In genomic region chr5:53685623-53686022, GRCm38 (mm10) we compare ENCODE assay signal across 23 mouse cellular contexts. TPM values are rescaled to one million over a fixed set of nuclear protein-coding genes. Genes with fewer than 3 reads are reported as not detected.
A peak's percentile ranks its signal among the peaks of the same experiment; 100 is the strongest.
DNase-seq lines count a peak whose midpoint lies in the region; ATAC-seq and TF ChIP-seq lines count a peak whose summit lies in the region.
"Had no signal": no experiment of that assay in that cellular context is flagged by ENCODE, and none has a peak within 500 bp of the region (broad histone marks: within the 10 kb centered on the region; RNA-seq: fewer than 3 reads in every experiment).

No protein-coding gene starts in this region.

- TF ChIP-seq CTCF in stomach, postnatal 0 days (IDR thresholded peaks at IDR 0.05; ENCODE audit: low read depth): no peak
- TF ChIP-seq CTCF in liver, embryonic 14.5 days (IDR thresholded peaks at IDR 0.05; ENCODE audit: low read depth): no peak

- no peak overlapping the region for H3K9ac ChIP-seq in stomach, embryonic 14.5 days (replicated peaks; ENCODE audit: low read depth, low read length)
- H3K9ac ChIP-seq in stomach, postnatal 0 days (ENCODE audit: low read length): no peak overlapping the region
- no peak overlapping the region for H3K9ac ChIP-seq in liver, embryonic 14.5 days (replicated peaks)
- no peak overlapping the region for H3K9ac ChIP-seq in stomach, embryonic 15.5 days
- H3K9ac ChIP-seq in midbrain, embryonic 13.5 days (replicated peaks): no peak overlapping the region
- no peak overlapping the region for H3K9ac ChIP-seq in intestine, embryonic 15.5 days
- H3K9ac ChIP-seq: embryonic facial prominence, embryonic 12.5 days; embryonic facial prominence, embryonic 15.5 days; forebrain, postnatal 0 days; hindbrain, embryonic 12.5 days; hindbrain, embryonic 15.5 days had no signal

- H3K36me3 ChIP-seq in stomach, embryonic 14.5 days (ENCODE audit: control insufficient read depth, insufficient read depth, low read length): no peaks in the 10 kb centered on the region
- no peaks in the 10 kb centered on the region for H3K36me3 ChIP-seq in stomach, postnatal 0 days (ENCODE audit: control insufficient read depth, insufficient read depth, low read length)
- H3K36me3 ChIP-seq in liver, embryonic 14.5 days (replicated peaks; ENCODE audit: control insufficient read depth, insufficient read depth, low read depth): no peaks in the 10 kb centered on the region
- H3K36me3 ChIP-seq in stomach, embryonic 15.5 days: no peaks in the 10 kb centered on the region
- H3K36me3 ChIP-seq in midbrain, embryonic 13.5 days: no peaks in the 10 kb centered on the region
- H3K36me3 ChIP-seq in intestine, embryonic 15.5 days: no peaks in the 10 kb centered on the region
- H3K36me3 ChIP-seq: embryonic facial prominence, embryonic 12.5 days; embryonic facial prominence, embryonic 15.5 days; hindbrain, embryonic 12.5 days; hindbrain, embryonic 15.5 days had no signal

- no peak overlapping the region for H3K4me2 ChIP-seq in stomach, embryonic 14.5 days (replicated peaks; ENCODE audit: low read depth, low read length)
- no peak overlapping the region for H3K4me2 ChIP-seq in stomach, postnatal 0 days (replicated peaks; ENCODE audit: low read depth)
- no peak overlapping the region for H3K4me2 ChIP-seq in liver, embryonic 14.5 days (ENCODE audit: low read depth)
- no peak overlapping the region for H3K4me2 ChIP-seq in stomach, embryonic 15.5 days
- H3K4me2 ChIP-seq in midbrain, embryonic 13.5 days (replicated peaks): no peak overlapping the region
- H3K4me2 ChIP-seq in intestine, embryonic 15.5 days (replicated peaks): no peak overlapping the region
- H3K4me2 ChIP-seq: embryonic facial prominence, embryonic 12.5 days; embryonic facial prominence, embryonic 15.5 days; heart, embryonic 11.5 days; hindbrain, embryonic 12.5 days; hindbrain, embryonic 15.5 days had no signal

- H3K9me3 ChIP-seq in stomach, embryonic 14.5 days (ENCODE audit: control insufficient read depth, low read depth, low read length): no peaks in the 10 kb centered on the region
- no peaks in the 10 kb centered on the region for H3K9me3 ChIP-seq in stomach, postnatal 0 days (ENCODE audit: control insufficient read depth, low read length)
- H3K9me3 ChIP-seq in liver, embryonic 14.5 days (ENCODE audit: control insufficient read depth, low read length): no peaks in the 10 kb centered on the region
- H3K9me3 ChIP-seq in stomach, embryonic 15.5 days: no peaks in the 10 kb centered on the region
- no peaks in the 10 kb centered on the region for H3K9me3 ChIP-seq in midbrain, embryonic 13.5 days
- no peaks in the 10 kb centered on the region for H3K9me3 ChIP-seq in intestine, embryonic 15.5 days
- H3K9me3 ChIP-seq: embryonic facial prominence, embryonic 12.5 days; embryonic facial prominence, embryonic 15.5 days; hindbrain, embryonic 12.5 days; hindbrain, embryonic 15.5 days had no signal

- no peak for DNase-seq in stomach, postnatal 0 days (ENCODE audit: low spot score)
- no peak for DNase-seq in liver, embryonic 14.5 days (ENCODE audit: low read depth in 3 of 3, low spot score in 3 of 3)
- DNase-seq: cerebellum, adult 18-20 months; cerebellum, adult 9-10 months; cerebellum, postnatal 14 days; forebrain, postnatal 0 days; gastrocnemius, adult 2 months; gastrocnemius, postnatal 14 days; heart, adult 11 months had no signal

- no peak for ATAC-seq in stomach, embryonic 14.5 days (ENCODE audit: insufficient number of reproducible peaks, insufficient read depth, low FRiP score, low read depth)
- ATAC-seq in stomach, postnatal 0 days (ENCODE audit: low FRiP score, low TSS enrichment): no peak
- ATAC-seq in liver, embryonic 14.5 days (ENCODE audit: insufficient read depth): peak; percentile 15; the same call in 1 of the 2 replicates
- ATAC-seq in stomach, embryonic 15.5 days (ENCODE audit: insufficient read depth, low FRiP score, low read depth): no peak
- ATAC-seq in midbrain, embryonic 13.5 days: no peak
- no peak for ATAC-seq in intestine, embryonic 15.5 days
- ATAC-seq: activated CD4-positive, CD25-positive, alpha-beta regulatory T cell, adult 4 months; CD4-positive, CD25-positive, alpha-beta regulatory T cell, adult 4 months; forebrain, embryonic 14.5 days; forebrain, postnatal 0 days had no signal

- TF ChIP-seq EP300 in stomach, postnatal 0 days (optimal IDR thresholded peaks at IDR 0.05): no peak
- no peak for TF ChIP-seq EP300 in liver, embryonic 14.5 days (IDR thresholded peaks at IDR 0.05; ENCODE audit: low read depth)

- no peaks in the 10 kb centered on the region for H3K27me3 ChIP-seq in stomach, embryonic 14.5 days (ENCODE audit: control insufficient read depth, insufficient read depth, low read length)
- H3K27me3 ChIP-seq in stomach, postnatal 0 days (ENCODE audit: control insufficient read depth, insufficient read depth, low read length): no peaks in the 10 kb centered on the region
- H3K27me3 ChIP-seq in liver, embryonic 14.5 days (ENCODE audit: control insufficient read depth, insufficient read depth, low read length): no peaks in the 10 kb centered on the region
- no peaks in the 10 kb centered on the region for H3K27me3 ChIP-seq in stomach, embryonic 15.5 days (replicated peaks)
- no peaks in the 10 kb centered on the region for H3K27me3 ChIP-seq in midbrain, embryonic 13.5 days
- no peaks in the 10 kb centered on the region for H3K27me3 ChIP-seq in intestine, embryonic 15.5 days (replicated peaks)
- H3K27me3 ChIP-seq: embryonic facial prominence, embryonic 12.5 days; embryonic facial prominence, embryonic 15.5 days; hindbrain, embryonic 12.5 days; hindbrain, embryonic 15.5 days had no signal

- H3K4me3 ChIP-seq in stomach, embryonic 14.5 days (ENCODE audit: low read depth, low read length): no peak overlapping the region
- no peak overlapping the region for H3K4me3 ChIP-seq in stomach, postnatal 0 days (ENCODE audit: low read depth, low read length)
- no peak overlapping the region for H3K4me3 ChIP-seq in liver, embryonic 14.5 days (ENCODE audit: insufficient read depth in 1 of 2, low read depth in 2 of 2, low read length in 2 of 2)
- no peak overlapping the region for H3K4me3 ChIP-seq in stomach, embryonic 15.5 days (replicated peaks)
- H3K4me3 ChIP-seq in midbrain, embryonic 13.5 days (replicated peaks): no peak overlapping the region
- no peak overlapping the region for H3K4me3 ChIP-seq in intestine, embryonic 15.5 days (replicated peaks)
- H3K4me3 ChIP-seq: embryonic facial prominence, embryonic 12.5 days; embryonic facial prominence, embryonic 15.5 days; gastrocnemius, adult 2 months; hindbrain, embryonic 12.5 days; hindbrain, embryonic 15.5 days had no signal

- peak overlapping the region; percentile 30; the same call in 1 of the 2 replicates for H3K27ac ChIP-seq in stomach, embryonic 14.5 days (ENCODE audit: low read length)
- no peak overlapping the region for H3K27ac ChIP-seq in stomach, postnatal 0 days (replicated peaks)
- H3K27ac ChIP-seq in liver, embryonic 14.5 days: no peak overlapping the region
- 0 out of 2 replicates have a peak overlapping the region, but pooled peaks have one; percentile 9 for H3K27ac ChIP-seq in stomach, embryonic 15.5 days
- no peak overlapping the region for H3K27ac ChIP-seq in midbrain, embryonic 13.5 days
- H3K27ac ChIP-seq in intestine, embryonic 15.5 days: no peak overlapping the region
- H3K27ac ChIP-seq: embryonic facial prominence, embryonic 12.5 days; embryonic facial prominence, embryonic 15.5 days; gastrocnemius, adult 2 months; hindbrain, embryonic 12.5 days; hindbrain, embryonic 15.5 days had no signal

- peaks cover 9% of the 10 kb centered on the region; the same call in 1 of the 2 replicates for H3K4me1 ChIP-seq in stomach, embryonic 14.5 days (ENCODE audit: control insufficient read depth, insufficient read depth, low read length)
- H3K4me1 ChIP-seq in stomach, postnatal 0 days (replicated peaks; ENCODE audit: control insufficient read depth, insufficient read depth): no peaks in the 10 kb centered on the region
- H3K4me1 ChIP-seq in liver, embryonic 14.5 days (replicated peaks; ENCODE audit: control insufficient read depth in 2 of 2, insufficient read depth in 2 of 2, low read length in 1 of 2): peaks cover 0 to 4% of the 10 kb centered on the region in 2 experiments; a peak in 1 of 4 replicates
- peaks cover 11% of the 10 kb centered on the region; the same call in 1 of the 2 replicates for H3K4me1 ChIP-seq in stomach, embryonic 15.5 days
- H3K4me1 ChIP-seq in midbrain, embryonic 13.5 days (replicated peaks): no peaks in the 10 kb centered on the region
- H3K4me1 ChIP-seq in intestine, embryonic 15.5 days (replicated peaks): peaks cover 5% of the 10 kb centered on the region; the same call in 1 of the 2 replicates
- H3K4me1 ChIP-seq: embryonic facial prominence, embryonic 12.5 days; embryonic facial prominence, embryonic 15.5 days; hindbrain, embryonic 12.5 days; hindbrain, embryonic 15.5 days had no signal

- WGBS in stomach, embryonic 14.5 days: 68% methylated on average over 4 of the region's 4 CpGs
- WGBS in stomach, postnatal 0 days: 77% methylated on average over 4 of the region's 4 CpGs
- WGBS in liver, embryonic 14.5 days (ENCODE audit: insufficient replicate concordance): 22% methylated on average over 4 of the region's 4 CpGs
- WGBS in stomach, embryonic 15.5 days: 75% methylated on average over 4 of the region's 4 CpGs
- WGBS in midbrain, embryonic 13.5 days: 92% methylated on average over 4 of the region's 4 CpGs
- WGBS in intestine, embryonic 15.5 days: 71% methylated on average over 4 of the region's 4 CpGs

RNA-seq across cellular contexts. Expression of gene Cckar, which starts 21.9 kb away (rescaled TPM):
- 10.8 and 23.2 TPM in 2 replicates for polyA plus RNA-seq in stomach, embryonic 14.5 days (2014; fragmentation: Nextera tagmentation; extraction: Ambion mirVana)
- 19.9 and 21.7 TPM in 2 replicates for polyA plus RNA-seq in stomach, postnatal 0 days (2015; fragmentation: Nextera tagmentation; extraction: Ambion mirVana)
- polyA plus RNA-seq in liver, embryonic 14.5 days (2012; rRNA removed): 0.09 and 0.10 TPM in 2 replicates
- 0.08 TPM in 1 of 2 replicates, not detected in the other for polyA plus RNA-seq in liver, embryonic 14.5 days (2014; fragmentation: Nextera tagmentation; extraction: Ambion mirVana)
- 82.0 and 114 TPM in 2 replicates for polyA plus RNA-seq in stomach, embryonic 15.5 days (2015; fragmentation: Nextera tagmentation; extraction: Ambion mirVana)
- 1.6 and 2.5 TPM in 2 replicates for polyA plus RNA-seq in midbrain, embryonic 13.5 days (2015; fragmentation: Nextera tagmentation; extraction: Ambion mirVana)
- 38.3 and 68.9 TPM in 2 replicates for polyA plus RNA-seq in intestine, embryonic 15.5 days (2015; fragmentation: Nextera tagmentation; extraction: Ambion mirVana)
- polyA plus RNA-seq: activated CD4-positive, CD25-positive, alpha-beta regulatory T cell, adult 4 months; C2C12; CD4-positive, CD25-positive, alpha-beta regulatory T cell, adult 4 months; frontal cortex, adult 2 months had no signal

Comparison
In these comparisons a context has a peak if more than half of its experiments do, and no peak if none do; other contexts are left out.
1. H3K27ac ChIP-seq: peak in stomach, embryonic 14.5 days (single experiment) and stomach, embryonic 15.5 days (single experiment); none in stomach, postnatal 0 days (single experiment), liver, embryonic 14.5 days (single experiment), midbrain, embryonic 13.5 days (single experiment) and intestine, embryonic 15.5 days (single experiment).